Comparison of ENCODE assay signal across 16 mouse cellular contexts in the genomic region with DNA sequence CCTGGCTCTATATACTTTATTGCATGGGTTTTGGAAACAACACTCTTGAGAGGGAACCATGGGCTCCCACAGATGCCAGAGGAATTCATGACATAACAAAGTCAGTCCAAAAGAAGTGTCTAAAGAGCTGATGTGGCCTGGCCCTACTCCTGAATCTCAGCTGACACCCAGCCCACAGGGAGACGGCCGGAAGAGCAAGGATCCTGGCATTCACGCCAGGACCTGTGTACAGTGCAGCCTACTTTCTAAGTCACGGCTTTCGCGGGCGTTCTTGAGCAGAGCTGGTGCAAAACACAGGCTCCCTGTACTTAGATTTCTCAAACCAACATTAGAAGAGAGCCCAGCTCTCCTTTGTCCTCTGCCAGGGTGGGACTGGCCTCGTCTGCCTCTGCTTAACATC. TPM values are rescaled to one million over a fixed set of nuclear protein-coding genes. Genes with fewer than 3 reads are reported as not detected.
DNase-seq lines count a peak whose midpoint lies in the region; ATAC-seq and TF ChIP-seq lines count a peak whose summit lies in the region.
"Had no signal": no experiment of that assay in that cellular context is flagged by ENCODE, and none has a peak within 500 bp of the region (broad histone marks: within the 10 kb centered on the region; RNA-seq: fewer than 3 reads in every experiment).

No protein-coding gene starts in this region.

- no peak for DNase-seq in hindbrain, embryonic 14.5 days (ENCODE audit: low spot score)
- DNase-seq in NIH3T3 (ENCODE audit: low read depth), result peak; percentile 43
- DNase-seq in gastrocnemius, adult 2 months, result peak; percentile 78
- peak; percentile 52 for DNase-seq in heart, postnatal 4 days
- DNase-seq in ovary, adult 18-20 months (ENCODE audit: low spot score), result no peak
- DNase-seq: cerebellum, adult 9-10 months; thymus, postnatal 4 days had no signal

- ATAC-seq in hindbrain, embryonic 15.5 days (ENCODE audit: low FRiP score, low read depth), result no peak
- ATAC-seq in hindbrain, embryonic 14.5 days (ENCODE audit: low FRiP score), result no peak
- ATAC-seq in granulocyte monocyte progenitor cell, adult 5-6 weeks (replicated peaks; ENCODE audit: poor library complexity, severe bottlenecking), result no peak

- no peaks in the 10 kb centered on the region for H3K36me3 ChIP-seq in hindbrain, embryonic 15.5 days
- H3K36me3 ChIP-seq in hindbrain, embryonic 14.5 days (replicated peaks; ENCODE audit: control insufficient read depth, insufficient read depth), result no peaks in the 10 kb centered on the region
- H3K36me3 ChIP-seq: embryonic facial prominence, embryonic 13.5 days; limb, embryonic 10.5 days; liver, embryonic 15.5 days; midbrain, embryonic 12.5 days had no signal

- no peak overlapping the region for H3K4me3 ChIP-seq in hindbrain, embryonic 15.5 days
- no peak overlapping the region for H3K4me3 ChIP-seq in hindbrain, embryonic 14.5 days (replicated peaks; ENCODE audit: low read length)
- H3K4me3 ChIP-seq in gastrocnemius, adult 2 months, result peak overlapping the region; percentile 21; the same call in 1 of the 2 replicates
- H3K4me3 ChIP-seq: embryonic facial prominence, embryonic 13.5 days; limb, embryonic 10.5 days; liver, embryonic 15.5 days; midbrain, embryonic 12.5 days had no signal

- H3K9me3 ChIP-seq in hindbrain, embryonic 15.5 days, result no peaks in the 10 kb centered on the region
- no peaks in the 10 kb centered on the region for H3K9me3 ChIP-seq in hindbrain, embryonic 14.5 days (ENCODE audit: control insufficient read depth, low read length)
- H3K9me3 ChIP-seq: embryonic facial prominence, embryonic 13.5 days; limb, embryonic 10.5 days; liver, embryonic 15.5 days; midbrain, embryonic 12.5 days had no signal

- H3K4me1 ChIP-seq in hindbrain, embryonic 15.5 days (replicated peaks), result peaks cover 33% of the 10 kb centered on the region
- peaks cover 26% of the 10 kb centered on the region for H3K4me1 ChIP-seq in hindbrain, embryonic 14.5 days (replicated peaks; ENCODE audit: control insufficient read depth, insufficient read depth, low read length)

- no peak overlapping the region for H3K4me2 ChIP-seq in hindbrain, embryonic 15.5 days
- no peak overlapping the region for H3K4me2 ChIP-seq in hindbrain, embryonic 14.5 days (replicated peaks)
- H3K4me2 ChIP-seq: embryonic facial prominence, embryonic 13.5 days; liver, embryonic 15.5 days; midbrain, embryonic 12.5 days had no signal

- 0 out of 2 replicates have a peak overlapping the region, but pooled peaks have one; percentile 38 for H3K27ac ChIP-seq in hindbrain, embryonic 15.5 days (replicated peaks)
- no peak overlapping the region for H3K27ac ChIP-seq in hindbrain, embryonic 14.5 days
- H3K27ac ChIP-seq in gastrocnemius, adult 2 months, result peak overlapping the region; percentile 79
- H3K27ac ChIP-seq: embryonic facial prominence, embryonic 13.5 days; limb, embryonic 10.5 days; liver, embryonic 15.5 days; midbrain, embryonic 12.5 days had no signal

- H3K9ac ChIP-seq in hindbrain, embryonic 15.5 days, result no peak overlapping the region
- no peak overlapping the region for H3K9ac ChIP-seq in hindbrain, embryonic 14.5 days
- H3K9ac ChIP-seq: embryonic facial prominence, embryonic 13.5 days; liver, embryonic 15.5 days; midbrain, embryonic 12.5 days had no signal

- intact Hi-C loops in gastrocnemius, adult 2 months (cut with DNase I), result no loop called here

- H3K27me3 ChIP-seq in hindbrain, embryonic 15.5 days, result no peaks in the 10 kb centered on the region
- no peaks in the 10 kb centered on the region for H3K27me3 ChIP-seq in hindbrain, embryonic 14.5 days (ENCODE audit: control insufficient read depth, insufficient read depth, low read length)
- H3K27me3 ChIP-seq: embryonic facial prominence, embryonic 13.5 days; liver, embryonic 15.5 days; midbrain, embryonic 12.5 days had no signal

- WGBS in hindbrain, embryonic 15.5 days, result 69% methylated on average over 8 of the region's 8 CpGs
- 76% methylated on average over 8 of the region's 8 CpGs for WGBS in hindbrain, embryonic 14.5 days

- TF ChIP-seq CTCF in gastrocnemius, adult 2 months (IDR thresholded peaks at IDR 0.05), result no peak

RNA-seq across cellular contexts. Expression of gene E2f1, which starts 10.9 kb away (rescaled TPM):
- 8.4 and 8.6 TPM in 2 replicates for polyA plus RNA-seq in hindbrain, embryonic 15.5 days (2015; fragmentation: Nextera tagmentation; extraction: Ambion mirVana)
- 2.2 and 2.4 TPM in 2 replicates for polyA plus RNA-seq in hindbrain, embryonic 14.5 days (2014; fragmentation: Nextera tagmentation; extraction: Ambion mirVana)
- under 1 TPM; 0.28 to 0.64 TPM for total RNA-seq in gastrocnemius, adult 2 months (2021)
- 10 to 100 TPM; 32.3 to 35.6 TPM for total RNA-seq in heart, postnatal 4 days (2021)
- total RNA-seq in granulocyte monocyte progenitor cell, adult 5-6 weeks (2014; fragmentation: Nextera tagmentation), result 32.0 and 45.2 TPM in 2 replicates
- 7.5 and 9.9 TPM in 2 replicates for total RNA-seq in granulocyte monocyte progenitor cell, adult 5-6 weeks (2017)

RNA-seq across cellular contexts. Expression of gene Necab3, which starts 21.9 kb away (rescaled TPM):
- polyA plus RNA-seq in hindbrain, embryonic 15.5 days (2015; fragmentation: Nextera tagmentation; extraction: Ambion mirVana), result 20.3 and 21.4 TPM in 2 replicates
- 13.6 and 15.2 TPM in 2 replicates for polyA plus RNA-seq in hindbrain, embryonic 14.5 days (2014; fragmentation: Nextera tagmentation; extraction: Ambion mirVana)
- under 1 TPM; 0.33 to 0.36 TPM for total RNA-seq in gastrocnemius, adult 2 months (2021)
- total RNA-seq in heart, postnatal 4 days (2021), result 1 to 10 TPM in 1 of 2 experiments, under 1 TPM in 1; 0.81 to 1.8 TPM
- total RNA-seq in granulocyte monocyte progenitor cell, adult 5-6 weeks (2014; fragmentation: Nextera tagmentation), result 1.8 and 7.0 TPM in 2 replicates
- 2.4 TPM in 1 of 2 replicates, not detected in the other for total RNA-seq in granulocyte monocyte progenitor cell, adult 5-6 weeks (2017)

RNA-seq across cellular contexts. Expression of gene Pxmp4, which starts 22.9 kb away (rescaled TPM):
- 16.9 and 18.6 TPM in 2 replicates for polyA plus RNA-seq in hindbrain, embryonic 15.5 days (2015; fragmentation: Nextera tagmentation; extraction: Ambion mirVana)
- polyA plus RNA-seq in hindbrain, embryonic 14.5 days (2014; fragmentation: Nextera tagmentation; extraction: Ambion mirVana), result 17.3 and 18.5 TPM in 2 replicates
- 10 to 100 TPM; 10.1 to 15.8 TPM for total RNA-seq in gastrocnemius, adult 2 months (2021)
- total RNA-seq in heart, postnatal 4 days (2021), result 10 to 100 TPM; 14.5 to 20.4 TPM
- 8.4 and 15.5 TPM in 2 replicates for total RNA-seq in granulocyte monocyte progenitor cell, adult 5-6 weeks (2014; fragmentation: Nextera tagmentation)
- total RNA-seq in granulocyte monocyte progenitor cell, adult 5-6 weeks (2017), result 11.5 and 15.2 TPM in 2 replicates

RNA-seq across cellular contexts. Expression of gene Actl10, which starts 29.0 kb away (rescaled TPM):
- polyA plus RNA-seq in hindbrain, embryonic 15.5 days (2015; fragmentation: Nextera tagmentation; extraction: Ambion mirVana), result 0.52 and 0.76 TPM in 2 replicates
- 0.12 and 0.22 TPM in 2 replicates for polyA plus RNA-seq in hindbrain, embryonic 14.5 days (2014; fragmentation: Nextera tagmentation; extraction: Ambion mirVana)
- not detected for total RNA-seq in gastrocnemius, adult 2 months (2021)
- total RNA-seq in heart, postnatal 4 days (2021), result under 1 TPM in 1 of 2 experiments, not detected in 1; 0.17 TPM
- not detected in 2 replicates for total RNA-seq in granulocyte monocyte progenitor cell, adult 5-6 weeks (2014; fragmentation: Nextera tagmentation)
- total RNA-seq in granulocyte monocyte progenitor cell, adult 5-6 weeks (2017), result not detected in 2 replicates
- total RNA-seq: hematopoietic stem cell, adult 5-6 weeks had no signal
- polyA plus RNA-seq: kidney, embryonic 14.5 days; stomach, embryonic 14.5 days had no signal

RNA-seq across cellular contexts. Expression of gene Zfp341, which starts 32.5 kb away (rescaled TPM):
- 2.0 and 2.7 TPM in 2 replicates for polyA plus RNA-seq in hindbrain, embryonic 15.5 days (2015; fragmentation: Nextera tagmentation; extraction: Ambion mirVana)
- polyA plus RNA-seq in hindbrain, embryonic 14.5 days (2014; fragmentation: Nextera tagmentation; extraction: Ambion mirVana), result 2.0 and 2.4 TPM in 2 replicates
- total RNA-seq in gastrocnemius, adult 2 months (2021), result 1 to 10 TPM; 2.6 to 3.5 TPM
- 1 to 10 TPM; 2.4 TPM for total RNA-seq in heart, postnatal 4 days (2021)
- total RNA-seq in granulocyte monocyte progenitor cell, adult 5-6 weeks (2014; fragmentation: Nextera tagmentation), result 1.2 and 1.7 TPM in 2 replicates
- 0.77 and 1.3 TPM in 2 replicates for total RNA-seq in granulocyte monocyte progenitor cell, adult 5-6 weeks (2017)

Comparison
In these comparisons a context has a peak if more than half of its experiments do, and no peak if none do; other contexts are left out.
1. DNase-seq: peak in NIH3T3 (single experiment), gastrocnemius, adult 2 months (single experiment) and heart, postnatal 4 days (single experiment); none in hindbrain, embryonic 14.5 days (single experiment) and ovary, adult 18-20 months (single experiment).
2. RNA of gene E2f1, which starts 10.9 kb away (total RNA-seq): 32.3 to 35.6 TPM in heart, postnatal 4 days and 7.5 to 45.2 TPM in granulocyte monocyte progenitor cell, adult 5-6 weeks; 0.28 to 0.64 TPM in gastrocnemius, adult 2 months; every median in the first group is over 4 times any median in the second.